Mouse (Mus musculus): Measurements from ENCODE around the gene Lrig3. TPM values are rescaled to one million over a fixed set of nuclear protein-coding genes. Genes with fewer than 3 reads are reported as not detected.

The Lrig3 gene
- polyA plus RNA-seq, 1 experiment from 2014 or later: 57.1 TPM

DNA sequence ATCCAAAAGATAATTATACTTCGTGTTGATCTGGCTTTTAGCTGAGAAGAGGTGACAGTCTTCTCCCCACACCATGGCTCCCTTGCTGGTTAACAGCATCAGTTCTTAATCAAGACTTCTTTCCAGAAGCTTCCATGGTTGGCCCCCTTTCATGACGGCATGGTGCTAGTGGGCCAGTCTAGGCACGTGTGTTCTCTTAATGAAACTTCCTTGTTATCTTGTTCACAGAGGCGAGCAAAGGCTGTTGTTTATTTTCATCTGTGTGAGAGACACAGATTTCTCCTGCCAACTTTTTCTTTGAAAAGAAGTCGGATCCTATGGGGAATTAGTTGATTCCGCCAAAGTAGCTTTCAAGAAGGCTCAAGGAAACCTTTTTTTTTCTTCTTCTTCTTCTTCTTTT is 21.3 kb downstream of the Lrig3 start:
- H3K27ac ChIP-seq (replicated peaks; ENCODE audit: low read depth, low read length): no peak overlapping the region
- 74% methylated on average over 6 of the region's 6 CpGs for WGBS
- H3K9ac ChIP-seq (ENCODE audit: low read length): no peak overlapping the region
- no peak overlapping the region for H3K4me3 ChIP-seq (ENCODE audit: low read depth, low read length)
- H3K36me3 ChIP-seq (ENCODE audit: control insufficient read depth, insufficient read depth, low read length): peaks cover 2% of the 10 kb centered on the region; the same call in 1 of the 2 replicates
- H3K4me2 ChIP-seq (ENCODE audit: low read depth, severe bottlenecking): no peak overlapping the region
- DNase-seq (ENCODE audit: low spot score) (no peak), ATAC-seq (ENCODE audit: insufficient number of reproducible peaks, low FRiP score, low TSS enrichment, low read depth) (no peak)
- peaks cover 28% of the 10 kb centered on the region for H3K4me1 ChIP-seq (ENCODE audit: control insufficient read depth, insufficient read depth, low read length)
- no peaks in the 10 kb centered on the region for H3K9me3 ChIP-seq (ENCODE audit: control insufficient read depth, low read length)
- no peaks in the 10 kb centered on the region for H3K27me3 ChIP-seq (ENCODE audit: control insufficient read depth, insufficient read depth, low read length)

DNA sequence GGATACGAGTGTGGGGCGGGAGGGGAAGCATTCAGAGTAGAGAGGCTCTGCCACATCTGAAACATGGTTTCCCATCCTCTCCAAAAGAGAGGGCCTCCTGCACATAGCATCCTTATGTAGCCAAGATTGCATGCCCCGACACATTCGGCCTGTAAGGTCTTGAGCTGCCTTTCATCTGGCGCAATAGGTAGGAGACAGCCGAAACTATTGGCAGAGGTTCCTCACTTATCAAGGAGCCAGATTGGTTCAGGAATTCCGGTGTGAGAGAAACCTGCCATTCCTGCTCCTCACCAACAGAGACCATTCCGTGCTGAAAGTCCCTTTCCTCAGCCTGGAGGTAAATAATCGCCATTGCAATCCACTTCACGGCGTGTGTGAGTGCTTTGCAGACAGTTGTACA is 22.1 kb downstream of the Lrig3 start:
- no peak overlapping the region for H3K9ac ChIP-seq (ENCODE audit: low read length)
- H3K36me3 ChIP-seq (ENCODE audit: control insufficient read depth, insufficient read depth, low read length): peaks cover 4% of the 10 kb centered on the region; the same call in 1 of the 2 replicates
- DNase-seq (ENCODE audit: low spot score) (no peak), ATAC-seq (ENCODE audit: insufficient number of reproducible peaks, low FRiP score, low TSS enrichment, low read depth) (no peak)
- H3K9me3 ChIP-seq (ENCODE audit: control insufficient read depth, low read length): no peaks in the 10 kb centered on the region
- H3K4me1 ChIP-seq (ENCODE audit: control insufficient read depth, insufficient read depth, low read length): peaks cover 33% of the 10 kb centered on the region
- no peak overlapping the region for H3K27ac ChIP-seq (replicated peaks; ENCODE audit: low read depth, low read length)
- 92% methylated on average over 11 of the region's 11 CpGs for WGBS
- H3K4me2 ChIP-seq (ENCODE audit: low read depth, severe bottlenecking): no peak overlapping the region
- no peak overlapping the region for H3K4me3 ChIP-seq (ENCODE audit: low read depth, low read length)
- H3K27me3 ChIP-seq (ENCODE audit: control insufficient read depth, insufficient read depth, low read length): no peaks in the 10 kb centered on the region

DNA sequence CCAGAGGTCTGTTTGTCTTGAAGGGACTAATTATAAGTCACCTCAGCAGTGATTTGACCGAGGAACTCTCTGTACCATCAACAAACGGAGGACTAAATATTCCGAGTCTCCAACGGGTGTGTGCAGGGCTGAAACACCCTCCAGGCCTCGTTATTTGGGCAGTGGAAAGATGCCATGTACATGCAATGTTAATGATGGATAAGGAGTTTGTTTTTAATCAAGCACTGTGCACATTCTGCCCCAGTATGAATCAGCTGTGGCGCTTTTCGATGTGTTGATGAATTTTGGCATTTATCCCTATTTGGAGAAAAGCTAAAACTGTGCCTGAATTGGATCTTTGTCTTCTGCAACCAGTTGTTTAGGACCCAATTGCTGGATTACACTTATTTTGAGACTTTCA is 23.9 kb downstream of the Lrig3 start:
- H3K36me3 ChIP-seq (ENCODE audit: control insufficient read depth, insufficient read depth, low read length): peaks cover 4% of the 10 kb centered on the region; the same call in 1 of the 2 replicates
- H3K9me3 ChIP-seq (ENCODE audit: control insufficient read depth, low read length): no peaks in the 10 kb centered on the region
- no peak for ATAC-seq (ENCODE audit: insufficient number of reproducible peaks, low FRiP score, low TSS enrichment, low read depth)
- H3K4me3 ChIP-seq (ENCODE audit: low read depth, low read length): no peak overlapping the region
- WGBS: 39% methylated on average over 7 of the region's 7 CpGs
- H3K27ac ChIP-seq (replicated peaks; ENCODE audit: low read depth, low read length): peak overlapping the region; percentile 75; the same call in 1 of the 2 replicates
- H3K4me1 ChIP-seq (ENCODE audit: control insufficient read depth, insufficient read depth, low read length): peaks cover 31% of the 10 kb centered on the region
- H3K4me2 ChIP-seq (ENCODE audit: low read depth, severe bottlenecking): peak overlapping the region; percentile 15; the same call in 1 of the 2 replicates
- DNase-seq (ENCODE audit: low spot score): no peak
- no peaks in the 10 kb centered on the region for H3K27me3 ChIP-seq (ENCODE audit: control insufficient read depth, insufficient read depth, low read length)
- H3K9ac ChIP-seq (ENCODE audit: low read length): no peak overlapping the region

DNA sequence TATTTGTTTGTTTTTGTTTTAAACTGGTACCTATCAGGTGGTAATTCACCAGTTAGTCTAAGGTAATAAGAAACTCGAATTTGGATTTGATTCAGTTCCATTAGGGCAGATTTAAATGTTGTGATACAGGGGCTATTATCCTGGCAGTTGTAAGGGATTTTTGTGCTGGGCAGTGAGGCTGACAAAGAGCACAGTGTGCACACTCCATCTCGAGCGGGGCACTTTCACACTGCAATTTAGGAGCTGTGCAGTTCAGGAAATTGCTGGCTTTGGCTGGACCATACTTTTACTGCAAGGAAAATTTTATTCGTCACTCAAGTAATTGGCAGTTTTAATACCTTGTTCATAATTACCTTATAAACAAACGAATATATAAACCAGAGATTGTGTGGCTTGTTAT is 24.4 kb downstream of the Lrig3 start:
- H3K4me2 ChIP-seq (ENCODE audit: low read depth, severe bottlenecking): no peak overlapping the region
- WGBS: 23% methylated on average over 5 of the region's 5 CpGs
- DNase-seq (ENCODE audit: low spot score): no peak
- H3K27ac ChIP-seq (replicated peaks; ENCODE audit: low read depth, low read length): no peak overlapping the region
- H3K4me1 ChIP-seq (ENCODE audit: control insufficient read depth, insufficient read depth, low read length): peaks cover 31% of the 10 kb centered on the region
- peaks cover 5% of the 10 kb centered on the region; the same call in 1 of the 2 replicates for H3K36me3 ChIP-seq (ENCODE audit: control insufficient read depth, insufficient read depth, low read length)
- peak; percentile 67 for ATAC-seq (ENCODE audit: insufficient number of reproducible peaks, low FRiP score, low TSS enrichment, low read depth)
- no peaks in the 10 kb centered on the region for H3K9me3 ChIP-seq (ENCODE audit: control insufficient read depth, low read length)
- H3K27me3 ChIP-seq (ENCODE audit: control insufficient read depth, insufficient read depth, low read length): no peaks in the 10 kb centered on the region
- no peak overlapping the region for H3K9ac ChIP-seq (ENCODE audit: low read length)
- no peak overlapping the region for H3K4me3 ChIP-seq (ENCODE audit: low read depth, low read length)

DNA sequence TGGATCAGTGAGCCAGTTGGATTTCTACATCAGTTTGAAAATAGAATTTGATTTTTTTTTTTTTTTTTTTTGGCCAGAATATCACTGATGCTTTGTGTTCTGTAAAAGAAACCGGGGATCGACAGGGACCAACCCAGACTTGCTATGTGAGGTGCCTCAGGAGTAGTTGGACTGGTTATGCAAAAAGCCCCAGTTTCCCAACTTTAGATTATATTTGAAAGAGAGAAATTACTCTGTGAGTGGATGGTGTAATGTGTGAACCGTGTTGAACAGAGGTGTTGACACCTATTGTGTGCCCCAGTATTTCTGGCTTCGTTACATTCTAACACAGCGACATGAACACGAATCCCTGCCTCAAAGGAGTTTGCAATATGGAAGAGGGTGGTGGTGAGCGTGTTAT is 25.9 kb downstream of the Lrig3 start:
- Histone ChIP-seq H3K9ac (ENCODE audit: low read length) (no peak overlapping the region), H3K36me3 (ENCODE audit: control insufficient read depth, insufficient read depth, low read length) (peaks cover 8% of the 10 kb centered on the region; the same call in 1 of the 2 replicates), H3K27ac (replicated peaks; ENCODE audit: low read depth, low read length) (0 out of 2 replicates have a peak overlapping the region, but pooled peaks have one; percentile 67), H3K4me2 (ENCODE audit: low read depth, severe bottlenecking) (no peak overlapping the region), H3K27me3 (ENCODE audit: control insufficient read depth, insufficient read depth, low read length) (no peaks in the 10 kb centered on the region), H3K9me3 (ENCODE audit: control insufficient read depth, low read length) (no peaks in the 10 kb centered on the region), H3K4me1 (ENCODE audit: control insufficient read depth, insufficient read depth, low read length) (peaks cover 31% of the 10 kb centered on the region), H3K4me3 (ENCODE audit: low read depth, low read length) (no peak overlapping the region)
- ATAC-seq (ENCODE audit: insufficient number of reproducible peaks, low FRiP score, low TSS enrichment, low read depth) (no peak), DNase-seq (ENCODE audit: low spot score) (no peak)
- WGBS: 88% methylated on average over 7 of the region's 7 CpGs

DNA sequence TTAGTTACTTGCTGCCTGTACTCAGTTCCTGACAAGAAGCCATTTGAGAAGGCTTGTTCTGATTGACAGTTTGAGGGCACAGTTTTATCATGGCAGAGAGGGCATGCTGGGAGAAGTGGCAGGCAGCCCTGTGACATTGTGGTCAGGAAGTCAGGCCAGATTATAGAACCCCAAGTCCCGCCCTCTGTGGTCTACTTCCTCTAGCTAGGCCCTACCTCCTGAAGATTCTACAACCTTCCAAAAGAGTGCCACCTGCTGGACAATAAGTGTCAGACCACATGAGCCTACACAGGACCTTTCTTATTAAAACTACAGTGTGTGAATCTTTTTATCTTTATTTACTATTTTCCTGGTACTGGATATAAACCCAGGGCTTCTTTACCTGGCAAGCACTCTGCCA is 28.9 kb downstream of the Lrig3 start:
- Histone ChIP-seq H3K9me3 (ENCODE audit: control insufficient read depth, low read length) (no peaks in the 10 kb centered on the region), H3K9ac (ENCODE audit: low read length) (no peak overlapping the region), H3K36me3 (ENCODE audit: control insufficient read depth, insufficient read depth, low read length) (peaks cover 12% of the 10 kb centered on the region; the same call in 1 of the 2 replicates), H3K4me3 (ENCODE audit: low read depth, low read length) (no peak overlapping the region), H3K27me3 (ENCODE audit: control insufficient read depth, insufficient read depth, low read length) (no peaks in the 10 kb centered on the region), H3K4me1 (ENCODE audit: control insufficient read depth, insufficient read depth, low read length) (peaks cover 22% of the 10 kb centered on the region), H3K27ac (replicated peaks; ENCODE audit: low read depth, low read length) (no peak overlapping the region), H3K4me2 (ENCODE audit: low read depth, severe bottlenecking) (no peak overlapping the region)
- 82% methylated on average over 1 of the region's 1 CpGs for WGBS
- DNase-seq (ENCODE audit: low spot score): no peak
- no peak for ATAC-seq (ENCODE audit: insufficient number of reproducible peaks, low FRiP score, low TSS enrichment, low read depth)

DNA sequence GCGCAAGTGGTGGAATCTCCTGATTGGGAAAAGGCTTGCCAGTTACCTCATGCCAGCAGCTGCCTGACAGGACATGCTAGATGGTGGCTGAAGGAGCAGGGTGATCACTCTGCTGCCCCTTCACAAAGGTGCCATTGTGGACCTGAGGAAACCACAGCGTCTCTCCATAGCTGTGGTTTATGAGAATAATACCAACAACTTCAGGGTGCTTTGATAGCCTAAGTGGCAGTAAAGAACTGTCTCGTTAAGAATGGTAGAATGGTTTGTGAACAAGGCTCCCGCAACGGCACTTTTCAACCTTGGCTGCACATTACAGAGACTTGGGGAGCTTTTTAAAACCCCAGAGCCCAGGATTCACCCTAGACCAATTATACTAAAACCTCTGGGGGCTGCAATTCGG is 29.7 kb downstream of the Lrig3 start:
- H3K4me1 ChIP-seq (ENCODE audit: control insufficient read depth, insufficient read depth, low read length): peaks cover 19% of the 10 kb centered on the region
- peaks cover 14% of the 10 kb centered on the region; the same call in 1 of the 2 replicates for H3K36me3 ChIP-seq (ENCODE audit: control insufficient read depth, insufficient read depth, low read length)
- no peak overlapping the region for H3K4me2 ChIP-seq (ENCODE audit: low read depth, severe bottlenecking)
- H3K27ac ChIP-seq (replicated peaks; ENCODE audit: low read depth, low read length): no peak overlapping the region
- WGBS: 62% methylated on average over 6 of the region's 6 CpGs
- no peak overlapping the region for H3K4me3 ChIP-seq (ENCODE audit: low read depth, low read length)
- ATAC-seq (ENCODE audit: insufficient number of reproducible peaks, low FRiP score, low TSS enrichment, low read depth) (no peak), DNase-seq (ENCODE audit: low spot score) (no peak)
- H3K27me3 ChIP-seq (ENCODE audit: control insufficient read depth, insufficient read depth, low read length): no peaks in the 10 kb centered on the region
- H3K9ac ChIP-seq (ENCODE audit: low read length): no peak overlapping the region
- no peaks in the 10 kb centered on the region for H3K9me3 ChIP-seq (ENCODE audit: control insufficient read depth, low read length)

DNA sequence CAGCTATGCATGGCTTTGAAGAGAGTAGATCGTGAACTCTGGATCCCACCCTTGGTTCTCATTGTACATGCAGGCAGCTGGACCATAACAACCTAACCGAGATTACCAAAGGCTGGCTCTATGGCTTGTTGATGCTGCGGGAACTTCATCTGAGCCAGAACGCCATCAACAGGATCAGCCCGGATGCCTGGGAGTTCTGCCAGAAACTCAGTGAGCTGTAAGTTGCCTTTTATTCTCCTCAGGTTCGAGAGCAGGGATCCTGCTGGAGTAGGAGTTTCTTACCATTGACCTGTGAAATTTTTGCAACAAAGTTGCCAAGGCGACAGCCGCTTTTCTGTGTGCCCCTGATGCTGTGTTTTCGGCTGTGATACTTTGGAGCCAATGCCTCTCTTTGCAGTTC is 31.0 kb downstream of the Lrig3 start:
- H3K4me2 ChIP-seq (ENCODE audit: low read depth, severe bottlenecking): no peak overlapping the region
- no peak overlapping the region for H3K4me3 ChIP-seq (ENCODE audit: low read depth, low read length)
- H3K36me3 ChIP-seq (ENCODE audit: control insufficient read depth, insufficient read depth, low read length): peaks cover 16% of the 10 kb centered on the region; the same call in 1 of the 2 replicates
- DNase-seq (ENCODE audit: low spot score): no peak
- H3K9ac ChIP-seq (ENCODE audit: low read length): no peak overlapping the region
- no peak for ATAC-seq (ENCODE audit: insufficient number of reproducible peaks, low FRiP score, low TSS enrichment, low read depth)
- H3K4me1 ChIP-seq (ENCODE audit: control insufficient read depth, insufficient read depth, low read length): peaks cover 15% of the 10 kb centered on the region
- no peak overlapping the region for H3K27ac ChIP-seq (replicated peaks; ENCODE audit: low read depth, low read length)
- no peaks in the 10 kb centered on the region for H3K9me3 ChIP-seq (ENCODE audit: control insufficient read depth, low read length)
- H3K27me3 ChIP-seq (ENCODE audit: control insufficient read depth, insufficient read depth, low read length): no peaks in the 10 kb centered on the region
- 85% methylated on average over 9 of the region's 9 CpGs for WGBS

DNA sequence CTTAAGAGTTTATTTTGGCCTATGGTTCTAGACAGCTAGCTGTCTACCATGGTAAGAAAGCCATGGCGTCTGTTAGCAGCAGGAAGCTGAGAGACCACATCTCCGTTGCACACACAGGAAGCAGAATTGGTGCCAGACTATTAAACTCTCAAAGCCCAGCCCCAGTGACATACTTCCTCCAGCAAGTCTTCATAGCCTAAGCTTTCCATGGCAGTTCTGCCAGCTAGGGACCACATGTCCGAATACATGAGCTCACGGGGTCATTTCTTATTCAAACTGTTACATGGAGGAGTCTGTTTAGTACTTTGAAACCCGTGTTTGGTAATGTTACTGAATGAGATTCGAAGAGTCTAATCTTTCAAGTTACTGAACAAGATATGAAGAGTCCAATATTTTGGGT is 33.6 kb downstream of the Lrig3 start:
- Histone ChIP-seq H3K27ac (replicated peaks; ENCODE audit: low read depth, low read length) (no peak overlapping the region), H3K36me3 (ENCODE audit: control insufficient read depth, insufficient read depth, low read length) (peaks cover 17% of the 10 kb centered on the region; the same call in 1 of the 2 replicates), H3K4me1 (ENCODE audit: control insufficient read depth, insufficient read depth, low read length) (peaks cover 3% of the 10 kb centered on the region), H3K9me3 (ENCODE audit: control insufficient read depth, low read length) (no peaks in the 10 kb centered on the region), H3K27me3 (ENCODE audit: control insufficient read depth, insufficient read depth, low read length) (no peaks in the 10 kb centered on the region), H3K9ac (ENCODE audit: low read length) (no peak overlapping the region), H3K4me2 (ENCODE audit: low read depth, severe bottlenecking) (no peak overlapping the region), H3K4me3 (ENCODE audit: low read depth, low read length) (no peak overlapping the region)
- ATAC-seq (ENCODE audit: insufficient number of reproducible peaks, low FRiP score, low TSS enrichment, low read depth) (no peak), DNase-seq (ENCODE audit: low spot score) (no peak)
- WGBS: 89% methylated on average over 6 of the region's 6 CpGs

Measured in limb, embryonic 11.5 days (tissue).